Mouse (Mus musculus) hindbrain, embryonic 13.5 days (tissue): ENCODE measurements around the gene Fat1. TPM values are rescaled to one million over a fixed set of nuclear protein-coding genes. Genes with fewer than 3 reads are reported as not detected.

Experiments
- ATAC-seq: fragments of 200-750 bp; cut with Nextera tagmentation; 2 replicates; pipeline ENCODE4 v1.8.0; 2017; ENCODE audit warnings: moderate TSS enrichment; ENCODE audit not compliant: low FRiP score
- H3K27ac ChIP-seq: fragments of 300-500 bp; sonication (generic); 2 replicates; pipeline ENCODE4 v1.5.1; 2015; ENCODE audit warnings: inconsistent platforms, mild to moderate bottlenecking, moderate library complexity
- H3K27me3 ChIP-seq: fragments of 300-500 bp; sonication (generic); 2 replicates; pipeline ENCODE4 v1.6.1; 2015; ENCODE audit warnings: mild to moderate bottlenecking, inconsistent platforms
- H3K36me3 ChIP-seq: fragments of 300-500 bp; sonication (generic); 2 replicates; pipeline ENCODE4 v1.6.1; 2015; ENCODE audit warnings: mild to moderate bottlenecking, inconsistent platforms
- H3K4me1 ChIP-seq: fragments of 300-500 bp; sonication (generic); replicated peaks from 2 replicates; pipeline ENCODE4 v1.6.1; 2015; ENCODE audit warnings: inconsistent platforms
- H3K4me2 ChIP-seq: fragments of 300-500 bp; sonication (generic); 2 replicates; pipeline ENCODE4 v1.6.1; 2015; ENCODE audit warnings: inconsistent platforms, mild to moderate bottlenecking, moderate library complexity
- H3K4me3 ChIP-seq: fragments of 300-500 bp; sonication (generic); 2 replicates; pipeline ENCODE4 v1.5.1; 2015; ENCODE audit warnings: mild to moderate bottlenecking, inconsistent platforms
- H3K9ac ChIP-seq: fragments of 300-500 bp; sonication (generic); 2 replicates; pipeline ENCODE4 v1.6.1; 2015; ENCODE audit warnings: mild to moderate bottlenecking, inconsistent platforms
- H3K9me3 ChIP-seq: fragments of 300-500 bp; sonication (generic); 2 replicates; pipeline ENCODE4 v1.6.1; 2016; ENCODE audit warnings: inconsistent platforms
- WGBS: fragments of 180-500 bp; shearing (Covaris S2); methylation state at CpG from one replicate; pipeline ENCODE4 v1.1.7; 2015; 5-methylcytosine and 5-hydroxymethylcytosine counted together
- polyA plus RNA-seq: library from polyadenylated mRNA; unstranded; fragments of >200 nt; fragmentation: Nextera tagmentation; extraction: Ambion mirVana; gene quantifications from 2 replicates; pipeline ENCODE4 v1.2.1, GENCODE M21; 2015

Gene Fat1
- polyA plus RNA-seq, 1 experiment from 2014 or later, result 12.7 TPM

GRCm38 (mm10) chr8:44996493-44996892, 61.2 kb downstream of the Fat1 start:
- WGBS, result 39% methylated on average over 3 of the region's 3 CpGs
- Histone ChIP-seq H3K27me3 (no peaks in the 10 kb centered on the region), H3K36me3 (no peaks in the 10 kb centered on the region), H3K9ac (no peak overlapping the region), H3K4me3 (no peak overlapping the region), H3K27ac (no peak overlapping the region), H3K4me2 (no peak overlapping the region), H3K9me3 (no peaks in the 10 kb centered on the region), H3K4me1 (peaks cover 61% of the 10 kb centered on the region)
- ATAC-seq, result no peak

- Histone ChIP-seq H3K4me1 (peaks cover 58% of the 10 kb centered on the region), H3K27ac (no peak overlapping the region), H3K4me2 (no peak overlapping the region), H3K36me3 (no peaks in the 10 kb centered on the region), H3K9ac (no peak overlapping the region), H3K27me3 (no peaks in the 10 kb centered on the region), H3K4me3 (no peak overlapping the region), H3K9me3 (no peaks in the 10 kb centered on the region)
- WGBS, result 76% methylated on average over 3 of the region's 3 CpGs
- no peak for ATAC-seq
Observed at GRCm38 (mm10) chr8:44997321-44997720, 62.1 kb downstream of the Fat1 start.

- no peaks in the 10 kb centered on the region for H3K9me3 ChIP-seq
- H3K4me2 ChIP-seq, result peak overlapping the region; percentile 40; the same call in 1 of the 2 replicates
- whole genome bisulfite sequencing, result 50% methylated on average over 6 of the region's 6 CpGs
- peaks cover 58% of the 10 kb centered on the region for H3K4me1 ChIP-seq
- no peak overlapping the region for H3K4me3 ChIP-seq
- ATAC-seq, result no peak
- H3K9ac ChIP-seq, result no peak overlapping the region
- peak overlapping the region; percentile 53 for H3K27ac ChIP-seq
- no peaks in the 10 kb centered on the region for H3K36me3 ChIP-seq
- no peaks in the 10 kb centered on the region for H3K27me3 ChIP-seq
Observed at GRCm38 (mm10) chr8:44997829-44998228, 62.6 kb downstream of the Fat1 start.

- no peak for ATAC-seq
- H3K36me3 ChIP-seq, result no peaks in the 10 kb centered on the region
- H3K4me3 ChIP-seq, result peak overlapping the region; percentile 11; the same call in 1 of the 2 replicates
- 39% methylated on average over 9 of the region's 9 CpGs for WGBS
- peaks cover 59% of the 10 kb centered on the region for H3K4me1 ChIP-seq
- H3K9ac ChIP-seq, result no peak overlapping the region
- peak overlapping the region; percentile 78 for H3K27ac ChIP-seq
- H3K27me3 ChIP-seq, result no peaks in the 10 kb centered on the region
- no peaks in the 10 kb centered on the region for H3K9me3 ChIP-seq
- peak overlapping the region; percentile 40 for H3K4me2 ChIP-seq
Observed at GRCm38 (mm10) chr8:44998275-44998674, 63.0 kb downstream of the Fat1 start.

GRCm38 (mm10) chr8:44998681-44999277, 63.5 kb downstream of the Fat1 start:
- peaks cover 61% of the 10 kb centered on the region for H3K4me1 ChIP-seq

GRCm38 (mm10) chr8:45001577-45002197, 66.4 kb downstream of the Fat1 start:
- no peak overlapping the region for H3K9ac ChIP-seq
- ATAC-seq, result no peak
- no peak overlapping the region for H3K4me2 ChIP-seq
- H3K9me3 ChIP-seq, result no peaks in the 10 kb centered on the region
- H3K36me3 ChIP-seq, result no peaks in the 10 kb centered on the region
- H3K4me1 ChIP-seq, result peaks cover 50% of the 10 kb centered on the region
- no peak overlapping the region for H3K4me3 ChIP-seq
- H3K27ac ChIP-seq, result no peak overlapping the region
- WGBS, result 51% methylated on average over 8 of the region's 8 CpGs
- no peaks in the 10 kb centered on the region for H3K27me3 ChIP-seq

More at GRCm38 (mm10) chr8:44998681-44999277, 63.5 kb downstream of the Fat1 start:
- Histone ChIP-seq H3K9ac (no peak overlapping the region), H3K4me3 (peak overlapping the region; percentile 11; the same call in 1 of the 2 replicates), H3K27me3 (no peaks in the 10 kb centered on the region), H3K4me2 (peak overlapping the region; percentile 40), H3K9me3 (no peaks in the 10 kb centered on the region), H3K27ac (peak overlapping the region; percentile 78), H3K36me3 (no peaks in the 10 kb centered on the region)
- peak; percentile 91 for ATAC-seq
- 5% methylated on average over 11 of the region's 11 CpGs for WGBS

- peaks cover 45% of the 10 kb centered on the region for H3K4me1 ChIP-seq
- no peak overlapping the region for H3K27ac ChIP-seq
- WGBS, result 37% methylated on average over 4 of the region's 4 CpGs
- no peak overlapping the region for H3K9ac ChIP-seq
- H3K4me2 ChIP-seq, result no peak overlapping the region
- H3K4me3 ChIP-seq, result no peak overlapping the region
- H3K36me3 ChIP-seq, result no peaks in the 10 kb centered on the region
- H3K9me3 ChIP-seq, result no peaks in the 10 kb centered on the region
- H3K27me3 ChIP-seq, result no peaks in the 10 kb centered on the region
- ATAC-seq, result no peak
Observed at GRCm38 (mm10) chr8:45002686-45003085, 67.4 kb downstream of the Fat1 start.

- H3K27ac ChIP-seq, result no peak overlapping the region
- no peaks in the 10 kb centered on the region for H3K36me3 ChIP-seq
- WGBS, result 71% methylated on average over 3 of the region's 3 CpGs
- no peaks in the 10 kb centered on the region for H3K9me3 ChIP-seq
- peaks cover 32% of the 10 kb centered on the region for H3K4me1 ChIP-seq
- H3K4me2 ChIP-seq, result no peak overlapping the region
- ATAC-seq, result no peak
- H3K9ac ChIP-seq, result no peak overlapping the region
- H3K27me3 ChIP-seq, result no peaks in the 10 kb centered on the region
- H3K4me3 ChIP-seq, result no peak overlapping the region
Observed at GRCm38 (mm10) chr8:45004021-45004420, 68.8 kb downstream of the Fat1 start.

- WGBS, result 30% methylated on average over 4 of the region's 4 CpGs
- Histone ChIP-seq H3K9me3 (no peaks in the 10 kb centered on the region), H3K27me3 (no peaks in the 10 kb centered on the region), H3K4me3 (no peak overlapping the region), H3K4me1 (no peaks in the 10 kb centered on the region), H3K36me3 (peaks cover 23% of the 10 kb centered on the region), H3K4me2 (no peak overlapping the region), H3K9ac (no peak overlapping the region), H3K27ac (no peak overlapping the region)
- no peak; the same call in 1 of the 2 replicates for ATAC-seq
Observed at GRCm38 (mm10) chr8:45010685-45011084, 75.4 kb downstream of the Fat1 start.

GRCm38 (mm10) chr8:45011774-45012173, 76.5 kb downstream of the Fat1 start:
- Histone ChIP-seq H3K9ac (no peak overlapping the region), H3K4me1 (no peaks in the 10 kb centered on the region), H3K27me3 (no peaks in the 10 kb centered on the region), H3K4me2 (no peak overlapping the region), H3K4me3 (no peak overlapping the region), H3K9me3 (no peaks in the 10 kb centered on the region), H3K27ac (no peak overlapping the region), H3K36me3 (peaks cover 23% of the 10 kb centered on the region)
- ATAC-seq, result no peak
- WGBS, result 87% methylated on average over 12 of the region's 12 CpGs

GRCm38 (mm10) chr8:45013852-45014251, 78.6 kb downstream of the Fat1 start:
- Histone ChIP-seq H3K9ac (no peak overlapping the region), H3K27me3 (no peaks in the 10 kb centered on the region), H3K4me2 (no peak overlapping the region), H3K27ac (no peak overlapping the region), H3K9me3 (no peaks in the 10 kb centered on the region), H3K4me1 (no peaks in the 10 kb centered on the region), H3K4me3 (no peak overlapping the region), H3K36me3 (peaks cover 37% of the 10 kb centered on the region)
- no peak for ATAC-seq
- WGBS, result 85% methylated on average over 8 of the region's 8 CpGs

- Histone ChIP-seq H3K27me3 (no peaks in the 10 kb centered on the region), H3K4me2 (no peak overlapping the region), H3K36me3 (peaks cover 37% of the 10 kb centered on the region), H3K4me3 (no peak overlapping the region), H3K4me1 (no peaks in the 10 kb centered on the region), H3K27ac (no peak overlapping the region), H3K9me3 (no peaks in the 10 kb centered on the region), H3K9ac (no peak overlapping the region)
- ATAC-seq, result no peak
- 96% methylated on average over 11 of the region's 11 CpGs for WGBS
Observed at GRCm38 (mm10) chr8:45014498-45015067, 79.3 kb downstream of the Fat1 start.

GRCm38 (mm10) chr8:45015876-45016275, 80.6 kb downstream of the Fat1 start:
- Histone ChIP-seq H3K27me3 (no peaks in the 10 kb centered on the region), H3K9me3 (no peaks in the 10 kb centered on the region), H3K4me3 (no peak overlapping the region), H3K36me3 (peaks cover 25% of the 10 kb centered on the region), H3K27ac (no peak overlapping the region), H3K4me2 (no peak overlapping the region), H3K9ac (no peak overlapping the region), H3K4me1 (no peaks in the 10 kb centered on the region)
- no peak for ATAC-seq
- WGBS, result 72% methylated on average over 8 of the region's 8 CpGs
